Mouse (Mus musculus) liver, embryonic 14.5 days (tissue): ENCODE results near the gene Tmem179. TPM values are rescaled to one million over a fixed set of nuclear protein-coding genes. Genes with fewer than 3 reads are reported as not detected.

Source experiments
- ATAC-seq: fragments of 200-750 bp; cut with Nextera tagmentation; 2 replicates; pipeline ENCODE4 v1.8.0; 2017; ENCODE audit warnings: moderate number of reproducible peaks, mild to moderate bottlenecking, moderate library complexity; ENCODE audit not compliant: insufficient read depth
- DNase-seq, 3 experiments: peaks; one replicate each; pipeline ENCODE4 v3.0.0-alpha.2; 2012 to 2013; ENCODE audit warnings: low read depth in 3 of 3, low spot score in 3 of 3
- H3K27ac ChIP-seq: fragments of 300-500 bp; sonication (generic); 2 replicates; pipeline ENCODE4 v1.5.1; 2014; ENCODE audit warnings: moderate library complexity, mild to moderate bottlenecking, control low read depth, inconsistent platforms
- H3K27me3 ChIP-seq: fragments of 300-500 bp; sonication (generic); 2 replicates; pipeline ENCODE4 v1.6.1; 2014; ENCODE audit warnings: mild to moderate bottlenecking, low read length, moderate library complexity; ENCODE audit not compliant: control insufficient read depth, insufficient read depth
- H3K36me3 ChIP-seq: fragments of 300-500 bp; sonication (generic); replicated peaks from 2 replicates; pipeline ENCODE4 v1.6.1; 2014; ENCODE audit warnings: low read depth; ENCODE audit not compliant: control insufficient read depth, insufficient read depth
- H3K4me1 ChIP-seq, 2 experiments: fragments of 200-500 bp in 1 of 2; fragments of 300-500 bp in 1 of 2; sonication (generic) in 1 of 2; replicated peaks; 2 replicates each; pipeline ENCODE4 v1.6.1; 2012 to 2014; ENCODE audit warnings: antibody characterized with exemption in 1 of 2, inconsistent platforms in 1 of 2, low read length in 1 of 2; ENCODE audit not compliant: control insufficient read depth in 2 of 2, insufficient read depth in 2 of 2
- H3K4me2 ChIP-seq: fragments of 300-500 bp; sonication (generic); 2 replicates; pipeline ENCODE4 v1.6.1; 2014; ENCODE audit warnings: low read depth, mild to moderate bottlenecking, control low read depth, moderate library complexity
- H3K4me3 ChIP-seq, 2 experiments: fragments of 200-500 bp in 1 of 2; fragments of 300-500 bp in 1 of 2; sonication (generic) in 1 of 2; 2 replicates each; pipeline ENCODE4 v1.5.1; 2012 to 2014; ENCODE audit warnings: low read depth in 2 of 2, low read length in 2 of 2, mild to moderate bottlenecking in 2 of 2, control low read depth in 1 of 2, inconsistent platforms in 1 of 2, moderate library complexity in 1 of 2; ENCODE audit not compliant: insufficient read depth in 1 of 2
- H3K9ac ChIP-seq: fragments of 300-500 bp; sonication (generic); replicated peaks from 2 replicates; pipeline ENCODE4 v1.6.1; 2014; ENCODE audit warnings: mild to moderate bottlenecking, control low read depth, moderate library complexity
- H3K9me3 ChIP-seq: fragments of 300-500 bp; sonication (generic); 2 replicates; pipeline ENCODE4 v1.6.1; 2016; ENCODE audit warnings: low read length, mixed read lengths; ENCODE audit not compliant: control insufficient read depth
- CTCF ChIP-seq: IDR thresholded peaks from 2 replicates; pipeline ENCODE4 v1.5.1; 2016; ENCODE audit warnings: antibody characterized with exemption, low read depth, control low read depth
- EP300 ChIP-seq: IDR thresholded peaks from 2 replicates; pipeline ENCODE4 v1.6.1; 2016; ENCODE audit warnings: antibody characterized with exemption, low read depth
- WGBS: fragments of 180-500 bp; shearing (Covaris S2); extraction: QIAGEN DNeasy Blood & Tissue Kit; methylation state at CpG from one replicate; pipeline ENCODE4 v1.1.7; 2014; ENCODE audit not compliant: insufficient replicate concordance; 5-methylcytosine and 5-hydroxymethylcytosine counted together
- polyA plus RNA-seq, 2 experiments: library from polyadenylated mRNA; depleted of rRNA in 1 of 2; stranded (reverse) in 1 of 2; unstranded in 1 of 2; fragments of >200 nt; fragmentation: Nextera tagmentation in 1 of 2; extraction: Ambion mirVana in 1 of 2; gene quantifications; 2 replicates each; pipeline versions ENCODE4 v1.2.1 to v1.2.3; 2012 to 2014

Tmem179 gene
- polyA plus RNA-seq, 2 experiments: 0.02 to 0.05 TPM

DNA sequence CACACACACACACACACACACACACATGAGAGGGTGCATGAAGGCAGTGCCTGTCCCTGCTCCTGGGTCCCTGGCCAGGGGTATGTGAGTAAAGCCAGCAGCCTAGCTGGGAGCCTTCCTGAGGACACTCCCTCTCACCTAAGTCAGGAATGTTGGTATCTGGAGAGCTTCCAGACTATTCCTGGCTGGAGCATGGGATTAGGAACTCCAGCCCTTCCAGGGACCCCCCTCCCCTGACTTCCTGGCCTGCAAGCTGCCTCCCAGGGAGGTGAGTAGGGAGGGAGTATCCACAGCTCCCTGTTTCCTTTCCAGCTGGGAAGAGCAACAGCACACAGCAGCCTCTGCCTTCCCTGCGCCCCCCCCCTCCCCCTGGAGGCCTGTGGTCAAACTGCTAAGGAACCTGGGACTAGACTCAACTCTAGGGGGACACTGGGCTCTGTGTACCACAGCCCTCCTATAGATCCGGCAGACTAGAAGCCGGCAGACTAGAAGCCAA is 26.1 kb downstream of the Tmem179 start:
- no peak for ATAC-seq
- Histone ChIP-seq H3K27ac (no peak overlapping the region), H3K4me3 (no peak overlapping the region), H3K4me1 (peaks cover 0 to 15% of the 10 kb centered on the region in 2 experiments; a peak in 2 of 4 replicates), H3K9me3 (no peaks in the 10 kb centered on the region), H3K36me3 (no peaks in the 10 kb centered on the region), H3K9ac (no peak overlapping the region), H3K4me2 (no peak overlapping the region), H3K27me3 (no peaks in the 10 kb centered on the region)
- TF ChIP-seq EP300: no peak
- TF ChIP-seq CTCF: peak; percentile 6; the same call in 1 of the 2 replicates
- whole genome bisulfite sequencing: 22% methylated on average over 3 of the region's 3 CpGs
- DNase-seq: no peak

GRCm38 (mm10) chr12:112489535-112489934 is 27.0 kb downstream of the Tmem179 start:
- H3K36me3 ChIP-seq: no peaks in the 10 kb centered on the region
- no peak overlapping the region for H3K27ac ChIP-seq
- DNase-seq: no peak
- no peaks in the 10 kb centered on the region for H3K27me3 ChIP-seq
- ATAC-seq: no peak
- WGBS: 69% methylated on average over 9 of the region's 9 CpGs
- no peaks in the 10 kb centered on the region for H3K9me3 ChIP-seq
- H3K4me1 ChIP-seq: peaks cover 0 to 15% of the 10 kb centered on the region in 2 experiments; a peak in 2 of 4 replicates
- no peak overlapping the region for H3K4me2 ChIP-seq
- no peak for TF ChIP-seq CTCF
- TF ChIP-seq EP300: no peak
- no peak overlapping the region for H3K4me3 ChIP-seq
- no peak overlapping the region for H3K9ac ChIP-seq

DNA sequence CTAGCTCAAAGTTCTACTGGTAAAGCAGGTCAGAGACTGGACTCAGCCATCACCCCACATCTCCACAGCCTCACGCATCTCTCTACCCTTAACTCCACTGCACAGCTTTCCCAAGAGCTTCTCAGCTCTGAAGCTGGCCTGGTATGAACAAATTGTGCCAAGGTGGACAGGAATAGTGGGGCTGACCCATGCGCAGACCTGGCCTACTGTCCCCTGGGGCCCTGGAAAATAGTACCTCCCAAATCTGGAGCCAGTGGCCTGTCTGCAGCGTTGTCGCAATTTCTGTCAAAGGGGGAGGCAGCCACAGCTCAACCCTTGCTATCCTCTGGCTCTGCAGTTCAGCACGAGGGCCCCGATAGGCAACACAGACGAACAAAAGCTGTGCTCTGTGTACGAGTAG is 27.4 kb downstream of the Tmem179 start, which contains the start of gene A530016L24Rik:
A530016L24Rik (plus strand) TSS at position 315 of the 400 bp plus-strand sequence.
- peaks cover 0 to 15% of the 10 kb centered on the region in 2 experiments; a peak in 2 of 4 replicates for H3K4me1 ChIP-seq
- no peak for ATAC-seq
- H3K4me3 ChIP-seq: no peak within 1 kb of the TSS
- H3K27ac ChIP-seq: no peak within 1 kb of the TSS
- H3K9ac ChIP-seq: no peak within 1 kb of the TSS
- no peak for TF ChIP-seq EP300
- no peak for TF ChIP-seq CTCF
- H3K27me3 ChIP-seq: no peaks in the 10 kb centered on the region
- DNase-seq: no peak
- WGBS: 72% methylated on average over 8 of the region's 8 CpGs
- no peak within 1 kb of the TSS for H3K4me2 ChIP-seq
- no peaks in the 10 kb centered on the region for H3K9me3 ChIP-seq
- no peaks in the 10 kb centered on the region for H3K36me3 ChIP-seq

GRCm38 (mm10) chr12:112473777-112474176 is 42.8 kb downstream of the Tmem179 start:
- Histone ChIP-seq H3K36me3 (no peaks in the 10 kb centered on the region), H3K9me3 (no peaks in the 10 kb centered on the region), H3K27me3 (no peaks in the 10 kb centered on the region), H3K27ac (no peak overlapping the region), H3K4me2 (no peak overlapping the region), H3K4me3 (no peak overlapping the region), H3K4me1 (no peaks in the 10 kb centered on the region), H3K9ac (no peak overlapping the region)
- no peak for ATAC-seq
- TF ChIP-seq CTCF (peak; percentile 94), EP300 (no peak)
- peak in 2 of 3 experiments; percentile 12 to 19 for DNase-seq
- WGBS: 19% methylated on average over 9 of the region's 9 CpGs

- no peak overlapping the region for H3K4me3 ChIP-seq
- 77% methylated on average over 5 of the region's 5 CpGs for WGBS
- H3K9ac ChIP-seq: no peak overlapping the region
- H3K36me3 ChIP-seq: no peaks in the 10 kb centered on the region
- no peaks in the 10 kb centered on the region for H3K9me3 ChIP-seq
- no peaks in the 10 kb centered on the region for H3K27me3 ChIP-seq
- no peaks in the 10 kb centered on the region for H3K4me1 ChIP-seq
- DNase-seq: no peak
- no peak overlapping the region for H3K27ac ChIP-seq
- TF ChIP-seq EP300 (no peak), CTCF (0 out of 2 replicates have a peak, but pooled peaks have one; percentile 1)
- H3K4me2 ChIP-seq: no peak overlapping the region
- ATAC-seq: no peak
Measured at GRCm38 (mm10) chr12:112470216-112470615, 46.3 kb downstream of the Tmem179 start.
